Mouse (Mus musculus) layer of hippocampus, adult 8-10 months (tissue): ENCODE measurements around the gene Miga2. TPM values are rescaled to one million over a fixed set of nuclear protein-coding genes. Genes with fewer than 3 reads are reported as not detected.
A peak's percentile ranks its signal among the peaks of the same experiment; 100 is the strongest.

Experiments
- DNase-seq, 2 experiments: peaks; one replicate each; pipeline ENCODE4 v3.0.0; 2022; ENCODE audit warnings: low spot score in 2 of 2
- total RNA-seq, 4 experiments: library from RNA; stranded (reverse); gene quantifications; 2 replicates each; pipeline ENCODE4 v1.2.4; 2022

Miga2 gene
- total RNA-seq, 4 experiments from 2014 or later: 104 to 146 (median 121) TPM

GRCm38 (mm10) chr2:30393370-30393656, 29.3 kb downstream of the Miga2 start:
- DNase-seq: no peak

- DNase-seq: no peak
These were observed 31.7 kb downstream of the Miga2 start for GRCm38 (mm10) chr2:30395757-30396156.

- no peak for DNase-seq
These were observed 32.2 kb downstream of the Miga2 start for GRCm38 (mm10) chr2:30396246-30396645.

GRCm38 (mm10) chr2:30397986-30398512, 34.0 kb downstream of the Miga2 start:
- DNase-seq: no peak

GRCm38 (mm10) chr2:30399191-30400171, 35.4 kb downstream of the Miga2 start:
- no peak for DNase-seq

- DNase-seq: no peak
These were observed 37.5 kb downstream of the Miga2 start for GRCm38 (mm10) chr2:30401581-30401980.

GRCm38 (mm10) chr2:30402351-30402826, 38.4 kb downstream of the Miga2 start:
- DNase-seq: no peak

GRCm38 (mm10) chr2:30402843-30403242, 38.8 kb downstream of the Miga2 start:
- no peak for DNase-seq

- no peak for DNase-seq
These were observed 39.8 kb downstream of the Miga2 start for GRCm38 (mm10) chr2:30403870-30404269.

- DNase-seq: no peak
These were observed 43.2 kb downstream of the Miga2 start for GRCm38 (mm10) chr2:30407221-30407620.

- DNase-seq: no peak
These were observed 43.7 kb downstream of the Miga2 start for GRCm38 (mm10) chr2:30407778-30408177.

- no peak for DNase-seq
These were observed 44.5 kb downstream of the Miga2 start for GRCm38 (mm10) chr2:30408452-30409100.

- no peak for DNase-seq
These were observed 45.6 kb downstream of the Miga2 start for GRCm38 (mm10) chr2:30409454-30410176.

GRCm38 (mm10) chr2:30413038-30413973, 49.3 kb downstream of the Miga2 start:
- DNase-seq: no peak

- no peak for DNase-seq
These were observed 50.1 kb downstream of the Miga2 start for GRCm38 (mm10) chr2:30414101-30414500.

- no peak for DNase-seq
These were observed 50.6 kb downstream of the Miga2 start for GRCm38 (mm10) chr2:30414681-30415080.

- DNase-seq: peak; percentile 92 to 93
These were observed 51.3 kb downstream of the Miga2 start, which contains the start of gene Crat for GRCm38 (mm10) chr2:30415157-30415935. Gene Crat (minus strand): TSS chr2:30415813.

GRCm38 (mm10) chr2:30415936-30416648, 52.1 kb downstream of the Miga2 start, which contains the start of gene Ptpa:
Gene Ptpa (plus strand): TSS chr2:30416039.
- peak; percentile 88 to 92 for DNase-seq

GRCm38 (mm10) chr2:30416649-30416965, 52.6 kb downstream of the Miga2 start:
- DNase-seq: no peak
